Mouse (Mus musculus) kidney, adult 2 months (tissue): Measurements from ENCODE around the gene Galnt14.

Experiments
- CTCF ChIP-seq: fragments of 200-500 bp; conservative IDR thresholded peaks from 2 replicates; pipeline ENCODE4 v1.5.1; 2011; ENCODE audit warnings: low read depth, mild to moderate bottlenecking, control low read depth, low read length, moderate library complexity, mixed read lengths; ENCODE audit not compliant: insufficient read depth, insufficient read length
- POLR2A ChIP-seq: fragments of 200-500 bp; IDR thresholded peaks from one replicate; pipeline ENCODE4 v1.6.1; 2011; ENCODE audit warnings: low read depth, low read length, control low read depth

DNA sequence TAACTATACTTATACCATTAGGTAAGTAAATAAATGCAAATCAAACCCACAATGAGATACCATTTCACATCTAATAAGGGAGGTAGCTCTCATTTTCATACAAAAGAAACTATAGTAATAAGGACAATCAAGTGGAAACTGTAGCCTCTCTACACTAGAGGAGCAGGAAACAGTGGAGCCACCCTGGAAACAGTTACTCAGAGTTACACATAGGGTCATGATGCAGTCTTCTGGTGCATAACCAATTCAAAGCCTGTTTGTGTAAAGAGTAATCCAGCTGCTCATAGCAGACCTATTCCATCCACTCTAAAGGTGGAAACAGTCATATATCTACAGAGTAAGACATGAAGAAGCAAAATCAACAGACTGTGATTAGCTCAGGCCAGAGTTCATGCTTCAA lies 261.1 kb downstream of the Galnt14 start:
- TF ChIP-seq CTCF (no peak), POLR2A (no peak)
